Mouse (Mus musculus) gastrocnemius, adult 2 months (tissue): ENCODE data around the gene Mocs3. TPM values are rescaled to one million over a fixed set of nuclear protein-coding genes. Genes with fewer than 3 reads are reported as not detected.

Experiments
- DNase-seq: peaks from one replicate; pipeline ENCODE4 v3.0.0; 2022
- H3K27ac ChIP-seq: fragments of 200-600 bp; 2 replicates; pipeline ENCODE4 v1.8.1; 2022; ENCODE audit warnings: mild to moderate bottlenecking
- H3K4me3 ChIP-seq: fragments of 200-600 bp; 2 replicates; pipeline ENCODE4 v1.8.1; 2022; ENCODE audit warnings: mild to moderate bottlenecking, moderate library complexity
- CTCF ChIP-seq: fragments of 200-600 bp; IDR thresholded peaks from 2 replicates; pipeline ENCODE4 v1.8.1; 2022; ENCODE audit warnings: antibody characterized with exemption, mild to moderate bottlenecking, moderate library complexity
- intact Hi-C: fragments of 180-260 bp; cut with DNase I; formaldehyde crosslinking; loops from one replicate; pipeline ENCODE4 v1.15.1; 2025
- long read RNA-seq, 2 experiments: library from polyadenylated mRNA; stranded (forward); transcript quantifications; one replicate each; pipeline ENCODE4 v2.0.0; 2021
- total RNA-seq, 2 experiments: library from RNA; stranded (reverse); gene quantifications; 2 replicates each; pipeline ENCODE4 v1.2.3; 2021

Mocs3 gene
- total RNA-seq: 1 to 10 TPM; 4.0 to 4.7 TPM
- long read RNA-seq, experiment 1, transcript Mocs3-201 (1 exons, 1,973 nt): major isoform, 19 of 19 reads
- long read RNA-seq, experiment 1, partial matches to known transcripts: 0 of 19 reads
- long read RNA-seq, experiment 1, other reads (novel, unspliced or antisense): 0 of 19 reads
- long read RNA-seq, experiment 2, transcript Mocs3-201 (1 exons, 1,973 nt): major isoform, 18 of 18 reads
- long read RNA-seq, experiment 2, partial matches to known transcripts: 0 of 18 reads
- long read RNA-seq, experiment 2, other reads (novel, unspliced or antisense): 0 of 18 reads

DNA sequence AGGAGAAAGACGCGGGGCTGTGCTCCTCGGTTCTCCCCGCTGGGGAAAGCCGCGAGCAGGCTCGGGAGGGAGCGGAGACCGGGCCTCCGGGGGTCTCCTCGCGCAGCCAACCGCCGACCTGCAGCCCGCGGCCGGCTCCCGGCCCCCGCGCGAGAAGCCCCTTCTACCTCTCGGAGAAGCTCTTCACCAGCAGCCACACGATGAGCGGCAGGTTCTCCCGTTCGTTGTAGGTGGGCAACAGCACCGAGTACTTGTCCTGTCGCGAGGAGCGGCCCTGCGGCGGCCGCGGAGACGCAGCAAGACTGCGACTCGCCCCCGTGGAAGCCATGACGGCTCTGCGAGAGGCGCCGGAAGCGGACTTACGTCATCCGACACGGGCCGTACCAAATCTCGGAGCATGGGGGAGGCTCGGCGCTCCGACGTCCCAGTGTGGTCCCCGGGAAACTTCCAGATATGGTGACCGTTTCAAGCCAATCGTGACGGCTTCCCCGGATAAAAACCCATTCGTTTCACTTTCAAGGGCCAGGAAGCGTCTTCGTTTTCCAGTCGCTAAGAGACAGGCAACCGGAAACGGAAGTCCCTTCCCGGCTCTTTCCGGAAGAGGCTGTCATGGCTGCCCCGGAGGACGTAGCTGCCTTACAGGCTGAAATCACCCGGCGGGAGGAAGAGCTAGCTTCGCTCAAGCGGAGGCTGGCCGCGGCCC, at the start of gene Mocs3, which contains the start of the genes Gm20716 and Dpm1:
TSS of gene Mocs3 (plus strand) at position 597 of the 703 bp plus-strand sequence.
TSS of gene Gm20716 (minus strand) at position 339 of the 703 bp plus-strand sequence.
TSS of gene Dpm1 (minus strand) at position 566 of the 703 bp plus-strand sequence.
- Histone ChIP-seq H3K27ac (peak within 1 kb of the TSS; percentile 100), H3K4me3 (peak within 1 kb of the TSS; percentile 86)
- DNase-seq: peak; percentile 89
- intact Hi-C loops: loop anchor here (2.0 kb wide), 1 partner anchor 23 kb away; the partner anchor contains the start of gene Adnp
- no peak for TF ChIP-seq CTCF

DNA sequence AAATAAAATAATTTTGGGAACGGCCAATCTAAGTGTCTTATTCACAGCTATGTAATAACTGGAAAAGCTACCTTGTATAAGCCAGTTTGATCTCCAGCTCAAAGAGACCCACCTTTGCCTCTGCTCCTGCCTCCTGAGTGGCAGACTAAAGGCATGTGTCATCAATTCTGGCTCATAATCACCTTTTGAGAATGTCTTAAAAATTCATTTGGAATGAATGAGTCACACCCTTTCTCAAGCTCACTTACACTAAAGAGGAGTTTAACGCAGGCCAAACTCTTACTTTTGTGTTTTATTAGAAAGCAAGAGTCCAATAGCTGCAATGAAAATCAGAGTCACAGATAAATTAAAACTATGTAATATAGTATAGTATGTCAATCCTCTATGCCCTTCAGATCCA, 38.6 kb upstream of the Mocs3 start:
- TF ChIP-seq CTCF: no peak
- Histone ChIP-seq H3K4me3 (no peak overlapping the region), H3K27ac (no peak overlapping the region)
- DNase-seq: no peak
- intact Hi-C loops: no loop called here

DNA sequence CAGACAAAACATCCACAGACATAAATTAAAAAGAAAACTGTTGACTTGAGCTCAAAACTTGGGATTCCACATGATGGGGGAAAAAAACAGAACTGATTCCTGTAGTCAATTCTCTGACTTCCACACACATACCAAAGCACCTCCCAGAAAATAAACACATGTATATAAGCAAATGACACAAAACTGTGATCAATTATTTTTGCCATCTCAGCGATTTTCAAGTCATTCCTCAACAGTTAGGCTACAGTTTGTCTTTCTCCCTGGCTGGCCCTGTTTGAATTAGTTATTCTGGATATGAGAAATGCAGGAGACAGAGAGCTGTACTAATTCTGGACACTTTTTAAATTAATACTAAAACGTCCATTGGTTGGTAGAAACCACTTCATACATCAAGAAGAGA, 36.7 kb upstream of the Mocs3 start:
- DNase-seq: no peak
- no peak overlapping the region for H3K27ac ChIP-seq
- H3K4me3 ChIP-seq: no peak overlapping the region
- intact Hi-C loops: no loop called here
- no peak for TF ChIP-seq CTCF

DNA sequence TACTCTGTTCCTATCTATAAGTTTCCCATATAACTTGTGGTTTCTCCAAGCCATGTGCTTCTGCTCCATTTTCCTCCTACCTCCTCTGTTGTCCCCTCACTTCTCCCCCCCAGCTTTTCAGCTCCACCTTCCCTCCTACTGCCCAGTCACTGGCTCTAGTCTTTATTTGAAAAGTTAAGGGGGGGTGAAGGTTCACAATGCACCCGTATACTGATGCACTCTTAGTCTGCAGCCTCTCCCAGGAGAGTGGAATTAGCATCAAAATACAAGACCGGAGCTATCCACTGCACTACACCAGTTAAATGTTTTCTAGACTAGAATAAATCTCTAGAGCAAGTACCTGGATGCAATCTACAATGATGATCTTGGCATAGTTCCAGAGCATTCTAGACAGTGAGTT, 34.7 kb upstream of the Mocs3 start:
- DNase-seq: no peak
- intact Hi-C loops: no loop called here
- no peak for TF ChIP-seq CTCF
- Histone ChIP-seq H3K27ac (no peak overlapping the region), H3K4me3 (no peak overlapping the region)

DNA sequence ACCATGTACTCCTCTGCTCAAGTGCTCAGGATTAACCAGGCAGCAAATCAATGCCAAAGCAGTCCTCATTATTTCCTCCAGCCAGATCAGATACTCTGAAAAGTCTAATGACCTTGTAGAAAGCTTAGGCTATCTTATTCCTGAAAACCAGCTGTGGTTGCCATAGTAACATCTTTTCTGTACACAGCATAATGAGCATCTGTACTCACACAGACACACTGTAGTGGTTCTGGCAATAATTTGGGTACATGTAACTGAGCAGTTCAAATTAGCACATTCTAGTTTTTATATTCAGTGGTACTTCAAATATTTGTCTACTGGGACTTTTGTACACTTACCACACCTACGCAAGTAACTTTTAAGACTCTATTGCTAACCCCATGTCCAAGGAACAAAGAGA, 32.0 kb upstream of the Mocs3 start:
- TF ChIP-seq CTCF: no peak
- H3K27ac ChIP-seq: no peak overlapping the region
- intact Hi-C loops: no loop called here
- DNase-seq: no peak
- no peak overlapping the region for H3K4me3 ChIP-seq

DNA sequence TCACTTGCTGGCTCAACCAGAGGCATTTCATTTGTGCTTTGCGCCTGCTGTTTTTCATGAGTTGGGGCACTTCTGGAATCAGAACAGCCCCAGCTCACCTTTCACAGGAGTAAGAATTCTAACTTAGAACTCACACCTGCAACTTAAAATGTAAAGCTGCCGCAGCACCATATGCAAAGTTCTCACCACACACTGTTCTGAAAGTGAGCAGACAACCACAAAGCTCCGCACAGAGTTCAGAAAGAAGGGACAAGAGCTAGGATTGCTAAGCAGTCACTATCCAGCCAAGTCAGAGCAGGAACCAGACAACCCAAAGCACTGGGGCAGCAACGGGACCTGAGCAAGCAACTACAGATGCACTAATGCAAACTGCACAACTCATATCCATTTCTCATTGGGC, 30.9 kb upstream of the Mocs3 start:
- no peak overlapping the region for H3K4me3 ChIP-seq
- H3K27ac ChIP-seq: no peak overlapping the region
- no peak for TF ChIP-seq CTCF
- no peak for DNase-seq
- intact Hi-C loops: no loop called here

DNA sequence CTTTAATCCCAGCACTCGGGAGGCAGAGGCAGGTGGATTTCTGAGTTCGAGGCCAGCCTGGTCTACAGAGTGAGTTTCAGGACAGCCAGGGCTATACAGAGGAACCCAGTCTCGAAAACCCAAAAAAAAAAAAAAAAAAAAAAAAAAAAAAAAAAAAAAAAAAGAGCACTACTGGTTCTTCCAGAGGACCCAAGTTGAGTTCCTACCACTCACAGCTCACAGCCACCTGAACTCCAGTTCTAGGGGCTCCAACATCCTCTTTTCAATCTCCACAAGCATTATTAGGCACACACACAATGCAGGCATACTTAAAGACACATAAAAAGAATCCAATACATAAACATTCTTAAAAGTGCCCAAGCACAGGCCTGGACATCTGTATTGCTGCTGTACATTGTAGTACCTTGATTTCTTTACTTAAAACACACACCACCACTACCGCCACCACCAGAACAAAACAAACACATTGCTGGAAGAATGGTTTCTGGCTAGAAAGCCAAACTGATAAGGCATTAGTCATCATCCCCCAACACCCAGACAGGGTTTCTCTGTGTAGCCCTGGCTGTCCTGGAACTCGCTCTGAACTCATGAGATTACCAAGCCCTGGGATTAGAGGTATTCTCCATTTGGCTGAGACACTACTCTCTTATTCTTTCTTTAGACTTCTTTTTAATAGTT, 30.3 kb upstream of the Mocs3 start:
- H3K27ac ChIP-seq: no peak overlapping the region
- intact Hi-C loops: no loop called here
- TF ChIP-seq CTCF: no peak

DNA sequence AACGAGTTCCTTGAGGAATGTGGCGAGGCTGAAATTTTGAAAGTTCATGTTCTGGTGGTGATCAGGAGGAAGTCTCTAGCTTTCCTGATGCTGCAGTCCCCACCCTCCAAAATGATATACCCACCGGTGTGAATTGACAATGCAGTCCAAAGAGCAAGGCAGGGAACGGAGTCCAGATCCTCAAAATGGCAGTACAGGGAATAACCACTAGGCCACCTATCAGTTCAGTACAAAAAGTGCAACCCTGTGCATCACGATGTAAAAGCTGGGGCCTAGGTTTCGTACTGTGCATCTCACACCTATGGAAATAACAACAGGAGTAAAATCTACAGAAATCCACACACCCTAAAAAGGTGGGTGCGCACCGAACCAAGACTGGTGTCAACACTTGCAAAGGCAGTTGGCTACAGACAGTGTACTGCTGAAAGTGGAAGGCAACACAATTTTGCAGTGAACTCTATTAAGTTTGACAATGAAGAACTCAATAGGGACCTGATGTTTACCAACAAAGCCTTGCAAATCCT, 25.9 kb upstream of the Mocs3 start:
- no peak for TF ChIP-seq CTCF
- intact Hi-C loops: no loop called here
- Histone ChIP-seq H3K4me3 (peak overlapping the region; percentile 99), H3K27ac (no peak overlapping the region)
- DNase-seq: no peak

More for the DNA sequence above, 30.3 kb upstream of the Mocs3 start:
- DNase-seq: no peak
- H3K4me3 ChIP-seq: no peak overlapping the region

DNA sequence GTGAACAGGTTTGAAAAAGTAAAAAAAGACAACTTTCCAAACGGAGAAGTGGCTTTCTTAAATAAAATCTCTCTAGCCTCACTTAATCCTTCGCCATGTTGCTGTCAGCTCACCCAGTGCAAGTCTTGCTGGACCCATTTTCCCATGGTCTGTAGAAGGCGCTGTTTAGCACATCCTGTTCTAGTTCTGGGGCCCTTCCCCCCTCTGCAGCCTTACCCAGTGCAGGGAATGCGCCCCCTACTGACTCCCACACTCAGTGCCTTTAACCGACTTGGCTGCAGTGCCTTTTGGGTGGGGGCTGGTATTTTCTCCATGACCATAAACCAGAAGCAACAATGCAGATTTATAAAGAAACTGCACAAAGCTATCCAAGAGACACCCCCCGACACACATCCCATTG, 25.2 kb upstream of the Mocs3 start:
- Histone ChIP-seq H3K4me3 (peak overlapping the region; percentile 99), H3K27ac (peak overlapping the region; percentile 99)
- peak; percentile 82 for DNase-seq
- TF ChIP-seq CTCF: peak; percentile 84
- intact Hi-C loops: no loop called here

DNA sequence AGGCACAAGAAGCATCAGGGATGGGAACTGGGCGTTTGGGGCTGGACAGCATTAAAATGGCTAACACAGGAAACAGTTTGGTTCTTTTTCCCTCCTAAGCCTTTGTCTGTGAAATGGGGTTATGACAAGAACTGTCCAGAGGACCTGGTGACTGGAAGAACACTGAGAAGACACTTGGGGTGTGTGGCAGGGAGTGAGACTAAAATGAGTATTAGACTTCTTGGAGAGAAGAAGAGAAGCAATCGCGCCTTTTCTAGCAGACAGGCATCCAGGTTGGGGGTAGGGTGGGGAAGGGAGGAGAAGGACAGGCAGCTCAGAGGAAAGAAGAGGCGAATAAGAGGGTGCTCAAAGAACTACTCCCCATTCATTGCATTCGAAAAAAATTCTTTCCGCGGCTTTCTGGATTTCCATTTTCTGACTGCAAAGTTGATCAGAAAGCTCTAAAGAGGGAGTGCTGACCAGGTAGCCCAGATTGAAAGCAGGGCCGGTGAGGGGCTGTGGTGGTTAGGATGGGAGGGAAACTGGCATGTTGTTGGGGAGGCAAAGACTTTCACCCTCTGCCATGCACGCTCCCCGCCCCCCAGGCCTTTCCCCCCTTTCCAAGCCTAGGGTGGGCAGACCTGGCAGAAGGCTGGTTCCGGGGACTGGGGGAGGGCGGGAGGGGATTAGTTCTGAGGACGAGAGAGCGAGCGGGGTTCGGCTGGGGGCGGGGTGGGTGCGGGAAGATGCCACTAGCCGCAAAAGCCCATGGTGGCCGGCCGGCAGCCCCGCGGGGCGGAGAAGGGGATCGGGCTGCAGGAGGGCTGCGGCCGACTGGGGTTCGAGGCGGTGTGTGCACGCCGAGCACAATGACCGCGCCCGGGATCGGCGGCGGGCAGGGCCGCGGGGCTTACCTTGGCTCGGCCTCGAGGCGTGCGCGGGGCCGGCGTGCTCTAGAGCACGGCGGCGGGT, 24.5 kb upstream of the Mocs3 start:
- H3K27ac ChIP-seq: peak overlapping the region; percentile 99
- intact Hi-C loops: loop anchor here (2.0 kb wide), 2 partner anchors 25 to 89 kb away; partner anchors contain the start of genes Dpm1, Gm20716 and Mocs3
- TF ChIP-seq CTCF: no peak
- DNase-seq: peak; percentile 53
- peak overlapping the region; percentile 99 for H3K4me3 ChIP-seq
